Mouse (Mus musculus): ENCODE data around the gene Prkg2. TPM values are rescaled to one million over a fixed set of nuclear protein-coding genes. Genes with fewer than 3 reads are reported as not detected.

Prkg2 gene
- polyA plus RNA-seq (2012; ENCODE audit: low replicate concordance), result not detected in 2 replicates

DNA sequence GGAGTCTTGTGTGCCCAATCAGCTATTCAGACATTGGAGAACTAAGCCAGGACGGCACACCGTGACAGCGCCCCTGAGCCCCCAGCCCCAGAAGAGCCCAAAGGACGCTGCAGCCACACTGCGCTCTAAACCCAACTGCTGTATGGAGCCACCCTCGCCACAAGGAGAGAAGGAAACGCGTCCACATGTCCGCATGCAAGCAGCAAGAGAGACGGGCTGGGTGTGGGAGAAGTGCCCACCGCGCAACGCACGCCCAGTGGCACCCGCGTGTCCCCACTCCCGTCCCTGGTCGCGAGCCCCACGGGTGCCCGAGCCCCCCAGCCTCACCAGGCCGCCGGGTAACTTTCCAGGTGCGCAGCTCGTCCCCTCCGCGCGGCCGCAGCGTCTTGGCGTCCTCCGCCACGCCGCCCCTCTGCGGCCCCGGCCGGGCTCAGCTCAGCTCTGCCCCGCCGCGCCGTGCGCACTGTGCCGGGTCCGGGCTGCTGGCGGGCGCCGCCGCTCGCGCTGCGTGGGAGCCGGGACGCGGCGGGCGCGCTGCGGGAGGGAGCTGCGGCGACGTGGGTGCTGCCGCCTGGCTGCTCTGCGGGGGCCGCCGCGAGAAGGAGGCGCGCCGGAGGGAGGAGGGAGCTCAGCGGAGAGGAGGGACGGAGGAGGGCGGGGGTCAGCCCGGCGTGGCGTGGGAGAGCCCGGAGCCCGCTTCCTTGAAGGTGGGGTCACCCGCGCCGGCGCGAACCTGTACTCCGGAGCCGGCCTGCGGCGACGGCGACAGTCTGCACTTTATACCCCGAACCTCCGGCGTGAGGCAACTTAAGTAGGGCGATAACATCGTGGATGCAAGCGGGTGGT is at the start of gene Prkg2:
Prkg2 (minus strand) TSS at position 756 of the 846 bp plus-strand sequence.

Other genes with a start within 250 kb of the Prkg2 start
- gene Bmp3, start 182.9 kb downstream of the Prkg2 start, polyA plus RNA-seq (2012; ENCODE audit: low replicate concordance), result not detected in 2 replicates

All from hematopoietic multipotent progenitor cell, adult 10-12 weeks (in vitro differentiated cells).